Mouse (Mus musculus) spleen, adult 12 weeks (tissue): Measurements from ENCODE around the gene Ccl12.

Experiments
- DNase-seq: peaks from one replicate; pipeline ENCODE4 v3.0.0; 2022; ENCODE audit warnings: low spot score

The Ccl12 gene

DNA sequence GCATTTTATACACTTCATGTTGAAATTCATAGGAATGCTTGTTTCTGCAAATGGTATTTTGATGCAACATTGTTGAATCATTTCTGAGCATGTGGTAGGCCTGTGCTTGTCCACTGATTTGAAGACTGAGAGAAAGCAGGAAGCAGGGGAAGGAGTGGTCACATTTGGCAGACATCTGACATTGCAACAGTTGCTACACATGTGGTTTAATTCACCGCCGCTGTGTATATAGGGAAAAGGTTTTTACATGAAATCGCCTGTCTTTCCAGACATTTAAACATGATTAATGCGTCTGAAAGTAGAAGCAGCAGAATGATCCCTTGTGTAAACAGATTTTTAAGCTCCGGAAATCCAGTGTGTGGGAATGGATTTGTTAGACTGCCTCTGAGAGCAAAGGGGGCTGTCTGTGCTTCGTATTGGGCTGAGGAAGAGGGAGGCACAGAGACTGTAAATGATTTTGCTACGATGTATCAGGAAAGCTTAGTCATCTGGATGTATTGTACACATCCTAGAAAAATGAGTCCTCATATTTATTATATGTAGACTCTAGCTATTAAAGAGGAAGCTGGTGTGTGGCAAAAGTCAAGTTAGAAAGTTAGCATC, 37.9 kb downstream of the Ccl12 start:
- DNase-seq, result no peak
